Mouse (Mus musculus): ENCODE measurements around the gene Znhit3.

GRCm38 (mm10) chr11:84962536-84962935 is 46.4 kb upstream of the Znhit3 start:
- TF ChIP-seq EP300 (IDR thresholded peaks at IDR 0.05; ENCODE audit: low read depth in 1 of 2, low read length in 2 of 2) (no peak), TAL1 (IDR thresholded peaks at IDR 0.05; ENCODE audit: low read length) (no peak), RAD21 (IDR thresholded peaks at IDR 0.05; ENCODE audit: low read depth, low read length) (no peak), MAFK (IDR thresholded peaks at IDR 0.05; ENCODE audit: borderline replicate concordance, low read depth, low read length) (no peak), CTCF (IDR thresholded peaks at IDR 0.05 in 2 of 3, conservative IDR thresholded peaks at IDR 0.05 in 1 of 3; ENCODE audit: control insufficient read depth in 1 of 3, insufficient read depth in 1 of 3, low read depth in 2 of 3, low read length in 3 of 3, poor library complexity in 1 of 3, severe bottlenecking in 1 of 3) (no peak), JUND (IDR thresholded peaks at IDR 0.05; ENCODE audit: low read depth, low read length) (no peak), POLR2A (IDR thresholded peaks at IDR 0.05; ENCODE audit: control insufficient read depth in 1 of 2, insufficient read depth in 1 of 2, low read depth in 1 of 2, low read length in 2 of 2, poor library complexity in 1 of 2) (no peak), MAX (IDR thresholded peaks at IDR 0.05; ENCODE audit: low read length) (no peak), GATA1 (IDR thresholded peaks at IDR 0.05; ENCODE audit: low read depth, low read length) (no peak), ELF1 (IDR thresholded peaks at IDR 0.05; ENCODE audit: low read depth, low read length) (no peak), GABPA (IDR thresholded peaks at IDR 0.05; ENCODE audit: low read depth, low read length) (no peak)

Data from MEL (cell line).